Mouse (Mus musculus) granulocyte monocyte progenitor cell, adult 5-6 weeks (primary cell): ENCODE results near the gene Spsb3. TPM values are rescaled to one million over a fixed set of nuclear protein-coding genes. Genes with fewer than 3 reads are reported as not detected.
A peak's percentile ranks its signal among the peaks of the same experiment; 100 is the strongest.

Source experiments
- ATAC-seq: replicated peaks from 2 replicates; pipeline ENCODE4 v1.8.0; 2016; ENCODE audit warnings: mild to moderate bottlenecking, moderate TSS enrichment, inconsistent platforms; ENCODE audit not compliant: poor library complexity, severe bottlenecking
- total RNA-seq, 2 experiments: library from RNA; stranded (forward) in 1 of 2; stranded (reverse) in 1 of 2; fragments of 200-712, 200-1000 nt in 1 of 2; fragments of >200 nt in 1 of 2; fragmentation: Nextera tagmentation in 1 of 2; gene quantifications; 2 replicates each; pipeline ENCODE4 v1.2.3; 2014 to 2017

Spsb3 gene
- total RNA-seq, 2 experiments from 2014 or later = 10.4 to 15.7 TPM

DNA sequence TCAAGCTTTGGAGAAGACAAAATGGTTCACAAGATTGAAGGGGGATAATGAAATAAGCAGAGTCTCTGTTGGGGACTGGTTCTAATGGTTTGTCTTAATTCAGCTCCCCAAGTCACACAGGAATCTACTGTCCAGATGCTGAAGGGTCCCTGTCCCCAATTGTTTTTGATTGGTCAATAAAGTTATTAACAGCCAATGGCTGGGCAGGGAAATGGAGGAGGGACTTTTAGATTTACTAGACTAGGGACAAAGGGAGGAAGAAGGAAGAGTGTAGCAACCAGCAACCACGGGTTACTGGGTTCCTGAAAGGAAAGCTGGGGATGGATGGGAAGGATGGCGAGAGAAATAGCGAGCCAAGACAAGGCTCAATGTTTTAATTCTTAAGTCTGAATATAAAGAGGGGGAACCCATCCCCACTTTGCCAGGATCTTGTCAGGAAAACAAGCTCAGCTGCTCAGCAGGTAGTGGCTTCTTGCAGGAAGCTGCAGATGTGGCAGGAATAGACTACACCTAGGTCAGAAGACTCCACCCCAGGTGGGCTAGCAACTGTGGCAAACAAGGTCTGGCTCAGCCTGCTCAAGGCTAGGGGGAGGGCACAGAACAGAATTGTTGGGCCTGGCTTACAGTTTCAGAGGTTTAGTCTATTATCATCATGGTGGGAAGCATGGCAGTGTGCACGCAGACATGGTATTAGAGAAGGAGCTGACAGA lies 12.6 kb upstream of the Spsb3 start:
- ATAC-seq = no peak

DNA sequence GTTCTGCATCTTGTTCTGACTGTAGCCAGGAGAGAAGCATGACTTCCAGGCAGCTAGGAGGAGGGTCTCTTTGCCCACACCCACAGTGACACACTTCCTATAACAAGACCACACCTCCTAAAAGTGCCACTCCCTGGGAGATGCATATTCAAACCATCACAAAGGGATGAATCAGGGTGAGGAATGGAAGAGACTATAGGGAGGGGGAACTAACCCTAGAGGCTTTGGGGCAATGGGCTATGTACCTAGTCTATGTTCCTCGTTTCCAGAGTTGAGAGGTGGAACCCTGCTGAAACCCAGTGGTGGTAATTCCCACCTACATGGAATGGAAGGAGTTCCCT lies 12.1 kb upstream of the Spsb3 start:
- ATAC-seq = peak; percentile 35; the same call in 1 of the 2 replicates

DNA sequence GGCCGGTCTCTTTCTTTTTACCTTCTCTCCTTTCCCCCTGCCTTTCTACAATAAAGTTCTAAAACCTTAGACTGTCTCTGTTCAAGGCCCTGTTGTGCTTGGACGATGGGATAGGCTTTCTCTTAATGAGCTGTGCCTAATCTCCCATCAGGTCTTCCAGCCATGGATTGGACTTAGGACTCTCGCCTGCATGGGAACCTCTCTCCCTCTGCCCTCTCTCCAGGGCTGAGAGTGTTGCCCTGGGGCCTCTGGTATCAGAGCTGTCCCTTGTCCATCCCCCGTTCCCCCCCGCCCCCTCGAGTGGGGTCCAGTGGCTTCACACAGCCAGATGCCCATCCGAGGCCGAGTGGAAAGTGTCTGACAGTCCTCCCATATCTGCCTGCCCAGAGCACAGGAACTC lies 11.5 kb upstream of the Spsb3 start:
- ATAC-seq = no peak

DNA sequence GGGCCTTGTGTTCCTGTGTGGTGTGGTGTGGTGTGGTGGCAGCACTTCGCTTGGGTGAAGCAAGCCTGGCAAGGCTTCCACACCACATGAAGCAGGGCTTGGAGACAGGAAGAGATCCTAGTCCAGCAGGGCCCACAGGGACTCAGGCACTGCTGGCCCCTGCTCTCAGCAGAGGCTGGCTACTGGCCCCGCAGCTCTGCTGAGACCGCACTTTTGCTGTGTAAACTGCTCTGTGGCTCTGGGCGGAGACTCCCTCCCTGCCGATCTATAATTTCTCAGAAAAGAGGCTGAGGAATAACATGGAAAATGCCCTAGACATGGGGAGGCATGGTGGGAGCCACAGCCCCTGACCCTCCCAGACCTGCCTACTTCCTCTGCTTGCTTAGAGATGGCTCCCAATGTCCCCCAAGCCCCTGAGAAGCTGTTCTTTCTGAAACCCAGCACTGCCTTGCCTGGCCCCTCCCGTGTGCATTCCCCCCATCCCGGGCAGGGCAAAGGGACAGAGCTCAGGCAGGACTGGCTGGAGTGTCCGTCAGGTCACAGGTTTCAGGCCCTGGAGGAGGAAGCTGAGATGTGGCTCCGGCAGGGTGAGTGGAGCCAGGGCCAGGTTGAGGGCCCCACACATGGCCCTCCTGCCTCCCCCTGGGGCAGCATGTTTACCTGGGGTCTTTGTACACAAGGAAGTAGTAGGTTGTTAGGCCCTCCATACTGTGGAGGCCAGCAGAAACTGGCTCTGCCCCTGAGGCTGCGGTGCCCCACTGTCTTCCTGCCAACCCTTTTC lies 8.9 kb upstream of the Spsb3 start:
- ATAC-seq = no peak

DNA sequence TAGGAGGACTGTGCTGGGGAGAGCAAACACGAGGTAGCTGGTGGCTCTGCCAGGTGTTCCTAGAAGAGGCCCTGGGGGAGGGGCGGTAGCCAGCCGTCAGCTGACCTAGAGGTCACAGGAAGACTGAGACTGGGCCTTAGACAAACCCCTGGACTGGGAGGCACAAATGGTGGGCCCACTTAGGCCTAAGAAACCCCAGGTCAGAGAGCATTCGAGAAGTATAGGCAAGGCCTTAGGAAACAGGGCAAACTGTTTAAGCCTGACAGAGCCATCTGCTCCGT lies 8.4 kb upstream of the Spsb3 start:
- no peak for ATAC-seq

DNA sequence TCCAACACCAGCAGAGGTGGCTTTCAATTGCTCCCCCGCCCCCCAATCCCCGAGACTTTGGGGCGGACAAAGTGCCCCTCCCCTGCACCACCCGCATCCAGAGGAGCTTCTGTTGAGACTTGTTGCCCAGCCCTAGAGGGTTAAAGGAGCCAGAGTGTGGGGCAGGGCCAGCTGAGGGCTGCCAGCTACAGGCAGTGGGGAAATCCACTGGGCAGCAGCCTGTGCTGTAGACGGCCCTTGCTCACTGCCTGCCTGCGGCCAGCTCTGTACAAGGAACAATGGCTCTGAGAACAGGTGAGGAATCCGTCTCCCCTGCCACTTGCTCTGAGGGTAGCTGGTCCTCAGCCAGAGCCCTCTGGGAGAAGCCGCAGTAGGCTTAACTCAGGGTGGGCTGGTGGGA lies 7.9 kb upstream of the Spsb3 start:
- no peak for ATAC-seq

DNA sequence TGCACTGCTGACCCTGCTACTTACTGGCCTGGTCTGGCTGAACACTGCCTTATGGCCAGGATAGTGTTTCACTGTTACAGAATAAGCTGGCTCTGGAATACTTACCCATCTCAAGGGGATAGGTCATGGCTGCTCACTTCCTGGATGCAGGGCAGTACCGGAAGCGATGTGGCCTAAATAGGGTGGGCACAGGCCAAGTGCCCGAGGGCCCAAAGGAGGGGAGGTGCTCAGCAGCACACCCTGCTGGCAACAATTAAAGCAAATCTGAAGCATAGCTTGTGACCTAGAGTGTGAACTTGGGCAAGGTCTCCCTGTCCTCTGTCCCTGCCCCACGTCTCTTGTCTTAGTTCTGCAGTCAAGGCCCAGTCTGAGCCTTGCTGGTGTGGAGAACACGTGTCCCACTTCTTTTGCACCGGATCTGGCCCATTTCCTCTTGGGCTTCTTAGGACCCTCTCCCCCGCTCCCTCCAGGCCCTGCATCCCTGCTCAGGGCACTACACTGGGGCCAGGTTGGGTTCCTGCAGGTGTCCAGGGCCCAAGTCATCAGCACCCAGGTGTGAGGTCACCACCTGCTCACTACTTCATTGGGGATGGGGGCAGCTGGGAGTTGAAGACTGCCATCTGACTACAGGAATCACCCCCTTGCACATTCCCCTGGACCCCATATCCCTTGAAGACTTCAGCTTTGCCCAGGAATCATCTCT lies 4.6 kb upstream of the Spsb3 start:
- ATAC-seq = peak; percentile 43

DNA sequence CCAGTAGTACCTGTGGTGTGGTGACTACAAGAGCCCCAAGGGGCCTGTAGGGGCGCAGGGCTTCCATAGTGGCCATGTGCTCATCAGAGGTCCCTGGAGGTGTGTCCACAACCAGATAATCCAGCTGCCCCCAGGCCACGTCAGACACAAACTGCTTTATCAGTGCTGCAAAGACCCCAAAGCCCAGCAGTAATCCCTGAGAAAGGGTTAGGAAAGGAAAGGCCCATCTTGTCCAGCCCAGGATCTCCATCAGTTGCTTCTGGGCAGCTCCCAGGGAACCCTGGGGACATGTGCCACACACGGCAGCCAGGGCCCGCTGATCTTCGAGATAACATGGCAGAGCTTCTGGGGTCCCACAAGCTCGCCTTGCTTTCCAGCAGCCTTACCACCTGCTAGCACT lies 2.1 kb upstream of the Spsb3 start:
- no peak for ATAC-seq

DNA sequence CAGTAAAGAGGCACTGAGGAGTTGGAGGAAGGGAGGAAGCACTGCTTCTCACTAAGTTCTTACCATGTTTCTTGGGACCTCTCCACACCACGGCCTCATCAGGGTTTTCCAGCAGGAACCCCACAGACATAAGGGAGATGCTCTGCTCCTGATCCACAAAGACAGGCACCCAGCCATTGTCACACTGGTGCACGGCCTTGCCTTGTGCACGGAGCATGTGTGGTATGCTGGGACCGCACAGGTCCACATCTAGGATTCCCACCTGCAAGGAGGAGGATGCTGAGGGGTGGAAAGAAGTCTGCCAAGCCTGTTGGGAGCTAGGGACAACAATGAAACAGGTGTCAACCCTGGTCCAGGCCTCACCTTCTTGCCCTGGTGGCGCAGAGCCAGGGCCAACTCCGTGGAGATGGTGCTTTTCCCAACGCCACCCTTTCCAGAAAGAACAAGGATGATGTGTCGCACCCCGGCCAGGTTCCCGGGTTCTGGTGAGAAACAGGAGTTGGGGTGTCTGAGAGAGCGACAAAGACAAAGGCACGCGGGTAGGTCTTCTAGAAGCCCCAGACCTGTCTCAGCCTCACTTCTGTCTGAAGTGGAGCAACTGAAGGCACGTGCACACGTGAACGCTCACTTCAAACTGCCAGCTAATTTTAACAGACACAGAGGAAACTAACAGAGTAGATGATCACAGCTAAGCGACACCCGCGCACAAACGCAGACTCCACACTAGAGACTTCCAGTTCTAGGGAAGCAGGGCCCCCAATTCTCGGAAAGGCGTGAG lies 898 bp upstream of the Spsb3 start:
- no peak for ATAC-seq

DNA sequence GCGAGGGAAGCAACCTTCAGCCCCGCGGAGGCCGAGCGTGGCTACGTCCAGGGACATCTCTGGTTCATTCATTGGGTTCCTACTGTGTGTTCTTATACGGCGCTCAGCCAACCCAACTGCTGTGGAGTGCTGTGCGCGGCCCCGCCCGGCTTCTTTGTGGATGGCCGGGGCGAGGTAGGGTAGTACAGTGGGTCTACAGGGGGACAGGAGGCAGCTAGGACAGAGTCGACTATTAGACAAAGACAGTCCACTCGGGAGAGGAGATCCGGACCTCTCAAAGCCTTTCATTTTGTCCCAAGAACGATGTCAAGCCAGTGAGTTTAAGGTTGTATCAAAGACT lies 459 bp downstream of the Spsb3 start:
- 0 out of 2 replicates have a peak, but pooled peaks have one; percentile 1 for ATAC-seq

DNA sequence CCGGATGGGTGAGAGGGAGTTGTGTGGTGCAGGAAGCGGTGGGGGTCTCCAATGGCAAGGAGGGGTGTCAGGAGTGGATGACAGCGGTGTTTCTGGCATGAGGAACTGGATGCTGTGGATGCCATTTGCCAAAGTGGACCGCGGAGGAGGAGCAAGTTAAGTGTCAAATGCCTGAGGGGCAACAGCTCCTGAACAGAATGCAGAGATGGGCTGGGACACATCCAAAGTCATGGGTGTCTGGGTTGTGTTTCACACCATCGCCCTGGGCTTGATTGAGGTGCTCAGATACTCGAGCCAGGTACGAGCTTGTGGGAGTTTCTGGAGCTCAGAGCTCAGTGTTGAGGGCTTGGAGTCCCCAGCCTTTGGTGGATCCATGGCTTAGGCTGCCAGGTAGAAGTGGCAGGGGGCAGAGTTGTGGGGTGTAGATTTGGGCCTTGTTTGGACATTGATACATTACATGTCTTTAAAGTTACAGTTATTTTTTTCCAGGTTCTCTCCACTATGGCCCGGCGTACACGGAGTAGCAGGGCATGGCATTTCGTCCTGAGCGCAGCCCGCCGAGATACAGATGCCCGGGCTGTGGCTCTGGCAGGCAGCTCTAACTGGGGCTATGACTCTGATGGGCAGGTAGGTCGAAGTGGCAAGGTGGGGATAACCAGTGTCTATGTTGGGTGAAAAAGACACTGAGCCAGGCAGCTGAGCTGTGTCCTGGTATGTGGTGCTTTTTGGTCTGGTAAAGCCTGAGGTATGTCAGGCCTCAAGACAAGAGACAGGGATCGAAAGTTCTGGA lies 1.0 kb downstream of the Spsb3 start:
- no peak for ATAC-seq

DNA sequence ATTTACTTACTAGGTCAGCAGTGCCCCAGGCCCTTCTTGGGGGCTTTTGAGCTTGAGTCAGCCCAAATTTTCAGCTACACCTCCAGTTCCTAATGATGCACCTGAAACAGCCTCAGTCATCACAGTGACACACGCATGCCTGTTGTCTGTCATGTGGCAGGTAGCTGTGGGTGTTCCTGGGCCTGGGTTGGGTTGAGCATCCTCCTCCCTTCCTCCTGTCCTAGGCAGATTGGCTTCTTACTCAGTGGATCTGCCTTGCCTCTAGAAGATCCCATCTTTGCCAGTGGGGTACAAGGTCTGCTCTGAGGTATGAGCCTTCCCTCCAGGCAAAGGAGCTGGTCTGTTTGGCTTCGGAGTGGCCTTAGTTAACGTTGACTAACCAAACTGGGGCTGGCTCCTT lies 2.4 kb downstream of the Spsb3 start:
- ATAC-seq = no peak

DNA sequence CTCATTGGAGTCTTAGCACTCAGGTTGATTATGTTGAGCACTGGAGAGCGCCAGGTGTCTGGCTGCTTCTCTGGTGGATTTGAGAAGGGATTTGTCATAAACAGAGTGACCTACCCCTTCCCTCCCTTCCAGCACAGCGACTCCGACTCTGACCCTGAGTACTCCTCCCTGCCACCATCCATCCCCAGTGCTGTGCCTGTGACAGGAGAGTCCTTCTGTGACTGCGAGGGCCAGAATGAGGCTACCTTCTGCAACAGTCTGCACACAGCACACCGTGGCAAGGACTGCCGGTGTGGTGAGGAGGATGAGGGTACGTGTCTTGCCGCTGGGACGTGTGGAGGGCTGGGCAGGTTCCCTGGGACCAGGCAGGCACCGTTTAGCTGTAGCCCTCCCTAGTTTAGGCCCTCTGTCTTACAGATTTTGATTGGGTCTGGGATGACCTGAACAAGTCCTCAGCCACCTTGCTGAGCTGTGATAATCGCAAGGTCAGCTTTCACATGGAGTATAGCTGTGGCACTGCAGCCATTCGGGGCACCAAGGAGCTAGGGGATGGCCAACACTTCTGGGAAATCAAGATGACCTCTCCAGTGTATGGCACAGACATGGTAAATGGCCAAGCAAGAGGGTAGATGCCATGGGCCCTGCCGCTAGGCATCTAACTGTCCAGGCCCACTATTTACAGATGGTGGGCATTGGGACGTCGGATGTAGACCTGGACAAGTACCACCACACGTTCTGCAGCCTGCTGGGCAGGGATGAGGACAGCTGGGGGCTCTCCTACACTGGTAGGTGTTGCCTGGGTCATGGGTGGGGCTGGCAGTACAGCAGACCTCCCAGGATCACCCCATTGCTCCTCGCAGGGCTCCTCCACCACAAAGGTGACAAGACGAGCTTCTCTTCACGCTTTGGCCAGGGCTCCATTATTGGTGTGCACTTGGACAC lies 4.0 kb downstream of the Spsb3 start:
- ATAC-seq = no peak

DNA sequence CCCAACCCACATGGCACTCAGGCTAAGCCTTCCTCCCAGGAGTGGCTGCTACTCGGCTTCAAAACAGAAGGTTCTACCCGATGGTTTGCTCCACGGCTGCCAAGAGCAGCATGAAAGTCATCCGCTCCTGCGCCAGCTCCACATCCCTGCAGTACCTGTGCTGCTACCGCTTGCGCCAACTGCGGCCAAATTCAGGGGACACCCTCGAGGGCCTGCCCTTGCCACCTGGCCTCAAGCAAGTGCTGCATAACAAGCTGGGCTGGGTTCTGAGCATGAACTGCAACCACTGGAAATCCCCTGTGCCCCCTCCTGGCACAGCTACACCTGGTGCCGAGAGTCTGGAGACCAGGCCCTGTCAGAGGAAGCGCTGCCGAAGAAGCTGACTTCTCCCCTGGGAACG lies 4.9 kb downstream of the Spsb3 start:
- no peak for ATAC-seq

DNA sequence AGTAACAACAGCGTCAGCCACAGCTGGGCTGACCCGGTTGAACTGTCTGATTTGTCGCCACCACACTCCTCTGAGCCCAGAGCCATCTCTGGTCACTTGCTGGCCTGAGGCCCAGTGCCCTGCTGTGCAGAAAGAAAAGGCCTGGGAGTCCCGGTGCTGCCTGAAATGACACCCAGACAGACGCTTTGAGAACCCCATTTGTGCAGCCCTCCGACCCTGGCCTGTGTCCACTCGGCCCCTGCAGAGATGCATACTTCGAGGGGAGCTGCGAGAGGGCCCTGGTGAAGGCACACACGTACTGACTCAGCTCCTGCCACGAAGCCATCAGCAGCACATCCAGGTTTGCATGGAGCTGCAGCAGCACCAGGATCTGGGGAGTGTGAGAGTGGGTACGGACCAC lies 6.3 kb downstream of the Spsb3 start:
- no peak for ATAC-seq

DNA sequence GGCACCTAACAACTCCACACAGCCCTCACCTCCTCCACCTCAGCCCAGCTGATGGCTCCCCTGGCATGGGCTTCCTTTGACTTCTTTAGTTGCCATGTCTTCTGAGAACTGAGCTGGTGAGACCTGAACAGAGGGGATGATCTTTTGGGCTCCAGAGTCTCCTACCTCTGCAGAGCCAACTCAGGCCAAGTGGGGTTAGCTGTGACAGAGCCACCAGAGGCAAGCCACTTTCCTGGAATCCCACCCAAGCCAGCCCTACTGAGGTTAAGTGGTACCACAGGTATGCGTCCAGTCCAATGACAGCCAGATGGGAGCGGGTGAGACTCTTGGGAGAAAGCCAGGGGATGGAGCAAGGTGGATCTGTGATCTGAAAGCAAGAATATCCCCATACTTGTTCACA lies 6.8 kb downstream of the Spsb3 start:
- ATAC-seq = no peak

DNA sequence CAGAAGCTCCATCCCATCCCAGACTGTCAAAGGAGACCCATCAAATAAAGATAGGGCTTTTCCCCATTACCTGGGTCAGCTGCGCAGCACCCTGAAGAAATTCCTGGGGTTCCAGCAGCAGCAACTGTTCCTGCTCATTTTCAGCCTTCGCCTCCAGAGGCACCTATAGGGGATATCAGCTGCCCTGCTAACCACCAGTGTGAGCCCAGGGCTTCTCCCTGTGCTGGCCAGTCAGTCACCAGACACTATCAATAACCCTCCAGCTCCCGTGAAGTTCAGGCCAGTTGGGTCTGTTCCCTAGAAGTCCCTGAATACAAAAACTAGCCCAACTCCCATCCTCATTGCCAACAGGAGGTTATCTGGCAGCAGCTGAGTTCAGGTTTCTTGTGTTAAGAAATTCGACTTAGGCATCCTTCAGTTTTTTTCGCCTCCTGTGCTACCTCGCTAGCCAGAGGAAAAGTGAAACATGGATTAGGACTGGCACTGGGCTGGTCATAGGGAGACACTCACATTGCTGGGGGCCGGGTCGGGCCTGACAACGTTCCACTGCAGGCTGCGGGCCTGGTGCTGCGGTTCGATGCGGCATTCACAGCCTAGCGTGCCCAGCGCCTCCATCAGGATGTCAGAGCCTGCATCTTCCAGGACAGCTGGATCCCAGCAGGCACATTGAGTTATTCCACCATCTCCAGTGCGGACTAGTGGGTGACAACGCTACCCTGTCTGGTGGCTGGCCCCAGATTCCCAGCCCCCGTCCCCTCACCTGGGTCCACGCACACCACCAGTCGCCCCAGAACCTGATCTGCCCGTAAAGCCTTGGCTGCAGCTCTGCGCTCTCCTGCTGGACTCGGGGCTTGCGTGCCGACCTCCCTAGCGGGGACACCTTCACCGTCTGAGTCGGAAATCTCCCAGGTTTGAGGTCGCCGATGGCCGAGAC lies 7.9 kb downstream of the Spsb3 start:
- ATAC-seq = peak; percentile 7; the same call in 1 of the 2 replicates

DNA sequence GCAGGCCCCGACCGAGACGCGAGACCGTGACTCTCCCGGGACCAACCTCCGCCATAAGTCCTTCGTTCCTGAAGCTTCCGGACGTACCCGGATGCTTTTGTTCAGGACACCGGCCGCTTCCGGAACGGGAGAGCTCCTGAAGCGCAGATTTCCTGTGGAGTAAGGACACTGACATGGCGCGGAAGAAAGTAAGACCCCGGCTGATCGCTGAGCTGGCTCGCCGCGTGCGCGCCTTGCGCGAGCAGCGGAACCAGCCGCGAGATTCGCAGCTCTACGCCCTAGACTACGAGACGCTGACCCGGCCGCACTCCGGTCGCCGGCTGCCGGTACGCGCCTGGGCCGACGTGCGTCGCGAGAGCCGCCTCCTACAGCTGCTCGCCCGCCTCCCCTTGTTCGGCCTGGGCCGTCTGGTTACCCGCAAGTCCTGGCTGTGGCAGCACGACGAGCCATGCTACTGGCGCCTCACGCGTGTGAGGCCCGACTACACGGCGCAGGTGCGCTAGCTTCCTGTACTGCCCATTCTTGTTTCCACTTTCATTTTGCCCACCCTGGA lies 8.6 kb downstream of the Spsb3 start, which contains the start of the genes Eme2 and Mrps34:
Gene Eme2 (minus strand): TSS at position 93 of the 553 bp plus-strand sequence.
Gene Mrps34 (plus strand): TSS at position 122 of the 553 bp plus-strand sequence.
- ATAC-seq = peak; percentile 69
